Mouse (Mus musculus) neutrophil, adult 5-6 weeks (primary cell): ENCODE data around the gene C2cd5. TPM values are rescaled to one million over a fixed set of nuclear protein-coding genes. Genes with fewer than 3 reads are reported as not detected.

ENCODE experiments used
- ATAC-seq: fragments of 151-379, 151-347 bp; 2 replicates; pipeline ENCODE4 v1.8.0; 2017; ENCODE audit warnings: mild to moderate bottlenecking, moderate TSS enrichment; ENCODE audit not compliant: insufficient number of reproducible peaks, poor library complexity, low FRiP score, severe bottlenecking; ENCODE audit errors: extremely low read depth
- total RNA-seq: library from RNA; stranded (forward); fragments of 200-1000 nt; gene quantifications from 2 replicates; pipeline ENCODE4 v1.2.3, GENCODE M21; 2017

The C2cd5 gene
- total RNA-seq, 1 experiment from 2014 or later = 43.1 TPM

- ATAC-seq = no peak
Observed at GRCm38 (mm10) chr6:143047538-143048258, 52.2 kb downstream of the C2cd5 start.

GRCm38 (mm10) chr6:143041578-143041977 is 58.4 kb downstream of the C2cd5 start:
- no peak for ATAC-seq

GRCm38 (mm10) chr6:143035261-143035660 is 64.7 kb downstream of the C2cd5 start:
- no peak for ATAC-seq

- no peak for ATAC-seq
Observed at GRCm38 (mm10) chr6:143034503-143034902, 65.4 kb downstream of the C2cd5 start.

GRCm38 (mm10) chr6:143030521-143030920 is 69.4 kb downstream of the C2cd5 start:
- ATAC-seq = no peak

GRCm38 (mm10) chr6:143027896-143028295 is 72.0 kb downstream of the C2cd5 start:
- no peak for ATAC-seq

- no peak for ATAC-seq
Observed at GRCm38 (mm10) chr6:143027402-143027801, 72.5 kb downstream of the C2cd5 start.

- no peak for ATAC-seq
Observed at GRCm38 (mm10) chr6:143023691-143024090, 76.2 kb downstream of the C2cd5 start.

GRCm38 (mm10) chr6:143021756-143022155 is 78.2 kb downstream of the C2cd5 start:
- no peak for ATAC-seq

- peak; percentile 16; the same call in 1 of the 2 replicates for ATAC-seq
Observed at GRCm38 (mm10) chr6:143020647-143021046, 79.3 kb downstream of the C2cd5 start.

GRCm38 (mm10) chr6:143020146-143020545 is 79.8 kb downstream of the C2cd5 start:
- no peak for ATAC-seq

GRCm38 (mm10) chr6:143012513-143013215 is 87.3 kb downstream of the C2cd5 start:
- no peak for ATAC-seq

GRCm38 (mm10) chr6:143008865-143009264 is 91.1 kb downstream of the C2cd5 start:
- no peak for ATAC-seq

- 0 out of 2 replicates have a peak, but pooled peaks have one; percentile 3 for ATAC-seq
Observed at GRCm38 (mm10) chr6:143005209-143005608, 94.7 kb downstream of the C2cd5 start.

- no peak for ATAC-seq
Observed at GRCm38 (mm10) chr6:143004801-143005200, 95.1 kb downstream of the C2cd5 start.

- no peak for ATAC-seq
Observed at GRCm38 (mm10) chr6:142998221-142998999, 101.5 kb downstream of the C2cd5 start.

GRCm38 (mm10) chr6:142996887-142997286 is 103.1 kb downstream of the C2cd5 start:
- ATAC-seq = no peak

- no peak for ATAC-seq
Observed at GRCm38 (mm10) chr6:142995567-142995966, 104.4 kb downstream of the C2cd5 start.

GRCm38 (mm10) chr6:142994821-142995220 is 105.1 kb downstream of the C2cd5 start:
- ATAC-seq = no peak
